Mouse (Mus musculus): ENCODE measurements at regions not wholly inside any gene's neighbourhood (a gene's known extent, or its start where the extent isn't known, plus 50 kb on each side); places are given as distances from the start of the nearest gene placed in this dataset.

- no peak overlapping the region for H3K4me3 ChIP-seq (ENCODE audit: control insufficient read depth in 1 of 2, insufficient read depth in 1 of 2, low read depth in 1 of 2, low read length in 2 of 2)
- H3K4me2 ChIP-seq (ENCODE audit: low read length) = no peak overlapping the region
- no peak overlapping the region for H3K27ac ChIP-seq (replicated peaks in 1 of 2; ENCODE audit: control insufficient read depth in 1 of 2, insufficient read depth in 1 of 2, low read depth in 2 of 2, low read length in 2 of 2)
- H3K36me3 ChIP-seq (ENCODE audit: control insufficient read depth, insufficient read depth, low read length) = no peaks in the 10 kb centered on the region
- no peaks in the 10 kb centered on the region for H3K27me3 ChIP-seq (ENCODE audit: control insufficient read depth, insufficient read depth, low read length)
- no peaks in the 10 kb centered on the region for H3K9me3 ChIP-seq (ENCODE audit: control insufficient read depth, low read length)
- H3K4me1 ChIP-seq (ENCODE audit: control insufficient read depth in 2 of 2, insufficient read depth in 2 of 2, low read length in 2 of 2) = no peaks in the 10 kb centered on the region
- no peak for ATAC-seq (ENCODE audit: insufficient number of reproducible peaks, insufficient read depth, low FRiP score, low read depth)
- WGBS = 50% methylated on average over 6 of the region's 6 CpGs
- no peak overlapping the region for H3K9ac ChIP-seq (ENCODE audit: low read length)
These were observed 116.0 kb upstream of the Smad1 start for GRCm38 (mm10) chr8:79515282-79515783.

- H3K27me3 ChIP-seq (ENCODE audit: control insufficient read depth, insufficient read depth, low read length) = no peaks in the 10 kb centered on the region
- H3K4me1 ChIP-seq (ENCODE audit: control insufficient read depth in 2 of 2, insufficient read depth in 2 of 2, low read length in 2 of 2) = no peaks in the 10 kb centered on the region
- no peaks in the 10 kb centered on the region for H3K36me3 ChIP-seq (ENCODE audit: control insufficient read depth, insufficient read depth, low read length)
- H3K27ac ChIP-seq (replicated peaks in 1 of 2; ENCODE audit: control insufficient read depth in 1 of 2, insufficient read depth in 1 of 2, low read depth in 2 of 2, low read length in 2 of 2) = no peak overlapping the region
- 65% methylated on average over 4 of the region's 4 CpGs for WGBS
- H3K4me2 ChIP-seq (ENCODE audit: low read length) = no peak overlapping the region
- H3K9me3 ChIP-seq (ENCODE audit: control insufficient read depth, low read length) = no peaks in the 10 kb centered on the region
- H3K4me3 ChIP-seq (ENCODE audit: control insufficient read depth in 1 of 2, insufficient read depth in 1 of 2, low read depth in 1 of 2, low read length in 2 of 2) = no peak overlapping the region
- ATAC-seq (ENCODE audit: insufficient number of reproducible peaks, insufficient read depth, low FRiP score, low read depth) = no peak
- H3K9ac ChIP-seq (ENCODE audit: low read length) = no peak overlapping the region
These were observed 115.4 kb upstream of the Smad1 start for GRCm38 (mm10) chr8:79514655-79515278.

- no peak overlapping the region for H3K9ac ChIP-seq (ENCODE audit: low read length)
- H3K27ac ChIP-seq (replicated peaks in 1 of 2; ENCODE audit: control insufficient read depth in 1 of 2, insufficient read depth in 1 of 2, low read depth in 2 of 2, low read length in 2 of 2) = no peak overlapping the region
- H3K9me3 ChIP-seq (ENCODE audit: control insufficient read depth, low read length) = no peaks in the 10 kb centered on the region
- no peak overlapping the region for H3K4me3 ChIP-seq (ENCODE audit: control insufficient read depth in 1 of 2, insufficient read depth in 1 of 2, low read depth in 1 of 2, low read length in 2 of 2)
- no peak overlapping the region for H3K4me2 ChIP-seq (ENCODE audit: low read length)
- no peaks in the 10 kb centered on the region for H3K4me1 ChIP-seq (ENCODE audit: control insufficient read depth in 2 of 2, insufficient read depth in 2 of 2, low read length in 2 of 2)
- WGBS = 83% methylated on average over 3 of the region's 3 CpGs
- no peaks in the 10 kb centered on the region for H3K27me3 ChIP-seq (ENCODE audit: control insufficient read depth, insufficient read depth, low read length)
- ATAC-seq (ENCODE audit: insufficient number of reproducible peaks, insufficient read depth, low FRiP score, low read depth) = no peak
- H3K36me3 ChIP-seq (ENCODE audit: control insufficient read depth, insufficient read depth, low read length) = no peaks in the 10 kb centered on the region
These were observed 109.3 kb upstream of the Smad1 start for GRCm38 (mm10) chr8:79508597-79508996.

GRCm38 (mm10) chr8:79505381-79505780 is 106.1 kb upstream of the Smad1 start:
- no peaks in the 10 kb centered on the region for H3K27me3 ChIP-seq (ENCODE audit: control insufficient read depth, insufficient read depth, low read length)
- no peaks in the 10 kb centered on the region for H3K36me3 ChIP-seq (ENCODE audit: control insufficient read depth, insufficient read depth, low read length)
- no peak for ATAC-seq (ENCODE audit: insufficient number of reproducible peaks, insufficient read depth, low FRiP score, low read depth)
- no peaks in the 10 kb centered on the region for H3K9me3 ChIP-seq (ENCODE audit: control insufficient read depth, low read length)
- no peak overlapping the region for H3K27ac ChIP-seq (replicated peaks in 1 of 2; ENCODE audit: control insufficient read depth in 1 of 2, insufficient read depth in 1 of 2, low read depth in 2 of 2, low read length in 2 of 2)
- no peak overlapping the region for H3K9ac ChIP-seq (ENCODE audit: low read length)
- H3K4me1 ChIP-seq (ENCODE audit: control insufficient read depth in 2 of 2, insufficient read depth in 2 of 2, low read length in 2 of 2) = peaks cover 0 to 3% of the 10 kb centered on the region in 2 experiments; a peak in 1 of 4 replicates
- 80% methylated on average over 5 of the region's 5 CpGs for WGBS
- no peak overlapping the region for H3K4me2 ChIP-seq (ENCODE audit: low read length)
- H3K4me3 ChIP-seq (ENCODE audit: control insufficient read depth in 1 of 2, insufficient read depth in 1 of 2, low read depth in 1 of 2, low read length in 2 of 2) = no peak overlapping the region

GRCm38 (mm10) chr8:79503906-79504305 is 104.6 kb upstream of the Smad1 start:
- Histone ChIP-seq H3K36me3 (ENCODE audit: control insufficient read depth, insufficient read depth, low read length) (no peaks in the 10 kb centered on the region), H3K27ac (replicated peaks in 1 of 2; ENCODE audit: control insufficient read depth in 1 of 2, insufficient read depth in 1 of 2, low read depth in 2 of 2, low read length in 2 of 2) (no peak overlapping the region), H3K9me3 (ENCODE audit: control insufficient read depth, low read length) (no peaks in the 10 kb centered on the region), H3K4me2 (ENCODE audit: low read length) (no peak overlapping the region), H3K4me3 (ENCODE audit: control insufficient read depth in 1 of 2, insufficient read depth in 1 of 2, low read depth in 1 of 2, low read length in 2 of 2) (no peak overlapping the region), H3K4me1 (ENCODE audit: control insufficient read depth in 2 of 2, insufficient read depth in 2 of 2, low read length in 2 of 2) (peaks cover 0 to 7% of the 10 kb centered on the region in 2 experiments; a peak in 2 of 4 replicates), H3K27me3 (ENCODE audit: control insufficient read depth, insufficient read depth, low read length) (no peaks in the 10 kb centered on the region), H3K9ac (ENCODE audit: low read length) (no peak overlapping the region)
- no peak for ATAC-seq (ENCODE audit: insufficient number of reproducible peaks, insufficient read depth, low FRiP score, low read depth)
- 75% methylated on average over 2 of the region's 2 CpGs for WGBS

- Histone ChIP-seq H3K36me3 (ENCODE audit: control insufficient read depth, insufficient read depth, low read length) (no peaks in the 10 kb centered on the region), H3K4me3 (ENCODE audit: control insufficient read depth in 1 of 2, insufficient read depth in 1 of 2, low read depth in 1 of 2, low read length in 2 of 2) (no peak overlapping the region), H3K4me1 (ENCODE audit: control insufficient read depth in 2 of 2, insufficient read depth in 2 of 2, low read length in 2 of 2) (peaks cover 7 to 16% of the 10 kb centered on the region in 2 experiments), H3K27ac (replicated peaks in 1 of 2; ENCODE audit: control insufficient read depth in 1 of 2, insufficient read depth in 1 of 2, low read depth in 2 of 2, low read length in 2 of 2) (no peak overlapping the region), H3K4me2 (ENCODE audit: low read length) (no peak overlapping the region), H3K9ac (ENCODE audit: low read length) (no peak overlapping the region), H3K27me3 (ENCODE audit: control insufficient read depth, insufficient read depth, low read length) (no peaks in the 10 kb centered on the region), H3K9me3 (ENCODE audit: control insufficient read depth, low read length) (no peaks in the 10 kb centered on the region)
- WGBS = 75% methylated on average over 4 of the region's 4 CpGs
- ATAC-seq (ENCODE audit: insufficient number of reproducible peaks, insufficient read depth, low FRiP score, low read depth) = no peak
These were observed 102.7 kb upstream of the Smad1 start for GRCm38 (mm10) chr8:79502062-79502461.

GRCm38 (mm10) chr8:79501238-79501637 is 101.9 kb upstream of the Smad1 start:
- ATAC-seq (ENCODE audit: insufficient number of reproducible peaks, insufficient read depth, low FRiP score, low read depth) = no peak
- WGBS = 76% methylated on average over 11 of the region's 11 CpGs
- no peak overlapping the region for H3K9ac ChIP-seq (ENCODE audit: low read length)
- H3K27ac ChIP-seq (replicated peaks in 1 of 2; ENCODE audit: control insufficient read depth in 1 of 2, insufficient read depth in 1 of 2, low read depth in 2 of 2, low read length in 2 of 2) = no peak overlapping the region
- no peak overlapping the region for H3K4me3 ChIP-seq (ENCODE audit: control insufficient read depth in 1 of 2, insufficient read depth in 1 of 2, low read depth in 1 of 2, low read length in 2 of 2)
- no peak overlapping the region for H3K4me2 ChIP-seq (ENCODE audit: low read length)
- H3K4me1 ChIP-seq (ENCODE audit: control insufficient read depth in 2 of 2, insufficient read depth in 2 of 2, low read length in 2 of 2) = peaks cover 7 to 16% of the 10 kb centered on the region in 2 experiments
- H3K27me3 ChIP-seq (ENCODE audit: control insufficient read depth, insufficient read depth, low read length) = no peaks in the 10 kb centered on the region
- H3K36me3 ChIP-seq (ENCODE audit: control insufficient read depth, insufficient read depth, low read length) = no peaks in the 10 kb centered on the region
- no peaks in the 10 kb centered on the region for H3K9me3 ChIP-seq (ENCODE audit: control insufficient read depth, low read length)

GRCm38 (mm10) chr8:79499258-79499657 is 99.9 kb upstream of the Smad1 start:
- no peaks in the 10 kb centered on the region for H3K36me3 ChIP-seq (ENCODE audit: control insufficient read depth, insufficient read depth, low read length)
- no peak for ATAC-seq (ENCODE audit: insufficient number of reproducible peaks, insufficient read depth, low FRiP score, low read depth)
- H3K4me2 ChIP-seq (ENCODE audit: low read length) = no peak overlapping the region
- no peak overlapping the region for H3K9ac ChIP-seq (ENCODE audit: low read length)
- H3K9me3 ChIP-seq (ENCODE audit: control insufficient read depth, low read length) = no peaks in the 10 kb centered on the region
- 83% methylated on average over 2 of the region's 2 CpGs for WGBS
- no peak overlapping the region for H3K4me3 ChIP-seq (ENCODE audit: control insufficient read depth in 1 of 2, insufficient read depth in 1 of 2, low read depth in 1 of 2, low read length in 2 of 2)
- H3K4me1 ChIP-seq (ENCODE audit: control insufficient read depth in 2 of 2, insufficient read depth in 2 of 2, low read length in 2 of 2) = peaks cover 7 to 16% of the 10 kb centered on the region in 2 experiments
- H3K27ac ChIP-seq (replicated peaks in 1 of 2; ENCODE audit: control insufficient read depth in 1 of 2, insufficient read depth in 1 of 2, low read depth in 2 of 2, low read length in 2 of 2) = no peak overlapping the region
- H3K27me3 ChIP-seq (ENCODE audit: control insufficient read depth, insufficient read depth, low read length) = no peaks in the 10 kb centered on the region
